Mouse (Mus musculus): ENCODE measurements around the gene Actl11. TPM values are rescaled to one million over a fixed set of nuclear protein-coding genes. Genes with fewer than 3 reads are reported as not detected.

Actl11 gene
- polyA plus RNA-seq, 1 experiment = not detected

- peaks cover 9% of the 10 kb centered on the region for H3K4me1 ChIP-seq (ENCODE audit: control insufficient read depth, insufficient read depth, low read length)
- no peak overlapping the region for H3K27ac ChIP-seq (ENCODE audit: insufficient read depth, low read depth, low read length)
- no peak overlapping the region for H3K4me3 ChIP-seq (ENCODE audit: insufficient read depth, low read length)
- TF ChIP-seq CTCF (IDR thresholded peaks at IDR 0.05; ENCODE audit: low read depth, low read length) (peak; percentile 96), POLR2A (IDR thresholded peaks at IDR 0.05; ENCODE audit: borderline replicate concordance, low read depth, low read length) (no peak)
Measured at GRCm38 (mm10) chr9:107904726-107905125, 23.5 kb upstream of the Actl11 start.

GRCm38 (mm10) chr9:107906252-107906966 lies 21.9 kb upstream of the Actl11 start, which contains the start of gene Mst1r:
TSS of gene Mst1r (plus strand) at chr9:107906873.
- TF ChIP-seq POLR2A (IDR thresholded peaks at IDR 0.05; ENCODE audit: borderline replicate concordance, low read depth, low read length) (no peak), CTCF (IDR thresholded peaks at IDR 0.05; ENCODE audit: low read depth, low read length) (no peak)
- Histone ChIP-seq H3K4me1 (ENCODE audit: control insufficient read depth, insufficient read depth, low read length) (peaks cover 9% of the 10 kb centered on the region), H3K27ac (ENCODE audit: insufficient read depth, low read depth, low read length) (no peak within 1 kb of the TSS), H3K4me3 (ENCODE audit: insufficient read depth, low read length) (no peak within 1 kb of the TSS)

- no peak for TF ChIP-seq POLR2A (IDR thresholded peaks at IDR 0.05; ENCODE audit: borderline replicate concordance, low read depth, low read length)
- no peak for TF ChIP-seq CTCF (IDR thresholded peaks at IDR 0.05; ENCODE audit: low read depth, low read length)
- Histone ChIP-seq H3K4me1 (ENCODE audit: control insufficient read depth, insufficient read depth, low read length) (peaks cover 9% of the 10 kb centered on the region), H3K4me3 (ENCODE audit: insufficient read depth, low read length) (no peak overlapping the region), H3K27ac (ENCODE audit: insufficient read depth, low read depth, low read length) (no peak overlapping the region)
Measured at GRCm38 (mm10) chr9:107906967-107907800, 21.1 kb upstream of the Actl11 start.

DNA sequence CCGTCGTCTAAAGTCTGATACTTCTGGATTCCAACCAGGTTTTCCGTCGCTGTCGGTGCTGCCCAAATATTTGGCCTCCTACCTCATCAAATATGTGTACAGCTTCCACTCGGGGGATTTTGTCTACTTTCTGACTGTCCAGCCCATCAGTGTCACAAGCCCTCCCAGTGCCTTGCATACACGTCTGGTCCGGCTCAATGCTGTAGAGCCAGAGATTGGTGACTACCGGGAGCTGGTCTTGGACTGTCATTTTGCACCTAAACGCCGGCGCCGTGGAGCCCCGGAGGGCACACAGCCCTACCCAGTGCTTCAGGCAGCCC lies 20.5 kb upstream of the Actl11 start:
- H3K27ac ChIP-seq (ENCODE audit: insufficient read depth, low read depth, low read length) = no peak overlapping the region

GRCm38 (mm10) chr9:107908410-107909158 lies 19.7 kb upstream of the Actl11 start:
- peak overlapping the region; percentile 1; the same call in 1 of the 2 replicates for H3K4me3 ChIP-seq (ENCODE audit: insufficient read depth, low read length)
- TF ChIP-seq POLR2A (IDR thresholded peaks at IDR 0.05; ENCODE audit: borderline replicate concordance, low read depth, low read length) (no peak), CTCF (IDR thresholded peaks at IDR 0.05; ENCODE audit: low read depth, low read length) (no peak)

More for the DNA sequence above, 20.5 kb upstream of the Actl11 start:
- no peak for TF ChIP-seq CTCF (IDR thresholded peaks at IDR 0.05; ENCODE audit: low read depth, low read length)
- TF ChIP-seq POLR2A (IDR thresholded peaks at IDR 0.05; ENCODE audit: borderline replicate concordance, low read depth, low read length) = no peak
- peaks cover 9% of the 10 kb centered on the region for H3K4me1 ChIP-seq (ENCODE audit: control insufficient read depth, insufficient read depth, low read length)
- no peak overlapping the region for H3K4me3 ChIP-seq (ENCODE audit: insufficient read depth, low read length)

DNA sequence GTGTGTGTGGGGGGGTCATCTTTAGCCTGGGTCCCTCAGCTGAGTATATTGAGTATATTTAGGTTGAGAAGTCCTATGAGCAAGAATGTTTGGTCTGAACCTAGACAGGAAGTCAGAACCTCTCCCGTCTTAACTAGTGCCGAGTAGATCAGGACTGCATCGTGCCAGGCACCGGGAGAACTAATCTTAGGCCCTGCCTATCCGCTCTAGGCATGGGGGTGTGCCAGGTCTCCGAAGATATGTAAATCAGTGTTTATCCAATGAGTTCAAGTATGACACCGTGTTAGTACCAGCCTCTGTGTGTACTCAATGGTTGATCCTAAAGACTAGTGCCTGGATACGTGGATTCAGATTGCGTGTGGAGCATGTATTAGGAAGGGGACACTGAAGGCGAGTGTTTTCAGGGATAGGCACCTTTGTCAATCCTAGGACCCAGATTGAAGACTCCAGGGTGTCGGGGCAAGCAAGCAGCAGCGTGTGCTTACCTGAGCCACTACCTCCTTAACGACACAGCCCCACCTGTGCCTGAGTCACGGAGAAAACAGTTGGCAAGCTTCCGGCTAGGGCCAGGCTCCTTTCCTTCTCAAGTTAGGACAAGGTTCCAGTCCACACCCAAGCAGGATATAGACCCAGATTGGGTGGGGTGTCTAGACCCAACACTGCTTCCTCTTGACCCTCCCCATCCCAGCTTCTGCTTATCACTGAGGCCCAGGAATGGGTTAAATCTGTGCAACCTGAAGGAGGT lies 18.1 kb upstream of the Actl11 start:
- no peak overlapping the region for H3K4me3 ChIP-seq (ENCODE audit: insufficient read depth, low read length)
- H3K4me1 ChIP-seq (ENCODE audit: control insufficient read depth, insufficient read depth, low read length) = peaks cover 9% of the 10 kb centered on the region
- no peak for TF ChIP-seq CTCF (IDR thresholded peaks at IDR 0.05; ENCODE audit: low read depth, low read length)
- TF ChIP-seq POLR2A (IDR thresholded peaks at IDR 0.05; ENCODE audit: borderline replicate concordance, low read depth, low read length) = no peak
- no peak overlapping the region for H3K27ac ChIP-seq (ENCODE audit: insufficient read depth, low read depth, low read length)

More at GRCm38 (mm10) chr9:107908410-107909158, 19.7 kb upstream of the Actl11 start:
- Histone ChIP-seq H3K4me1 (ENCODE audit: control insufficient read depth, insufficient read depth, low read length) (peaks cover 9% of the 10 kb centered on the region), H3K27ac (ENCODE audit: insufficient read depth, low read depth, low read length) (no peak overlapping the region)

DNA sequence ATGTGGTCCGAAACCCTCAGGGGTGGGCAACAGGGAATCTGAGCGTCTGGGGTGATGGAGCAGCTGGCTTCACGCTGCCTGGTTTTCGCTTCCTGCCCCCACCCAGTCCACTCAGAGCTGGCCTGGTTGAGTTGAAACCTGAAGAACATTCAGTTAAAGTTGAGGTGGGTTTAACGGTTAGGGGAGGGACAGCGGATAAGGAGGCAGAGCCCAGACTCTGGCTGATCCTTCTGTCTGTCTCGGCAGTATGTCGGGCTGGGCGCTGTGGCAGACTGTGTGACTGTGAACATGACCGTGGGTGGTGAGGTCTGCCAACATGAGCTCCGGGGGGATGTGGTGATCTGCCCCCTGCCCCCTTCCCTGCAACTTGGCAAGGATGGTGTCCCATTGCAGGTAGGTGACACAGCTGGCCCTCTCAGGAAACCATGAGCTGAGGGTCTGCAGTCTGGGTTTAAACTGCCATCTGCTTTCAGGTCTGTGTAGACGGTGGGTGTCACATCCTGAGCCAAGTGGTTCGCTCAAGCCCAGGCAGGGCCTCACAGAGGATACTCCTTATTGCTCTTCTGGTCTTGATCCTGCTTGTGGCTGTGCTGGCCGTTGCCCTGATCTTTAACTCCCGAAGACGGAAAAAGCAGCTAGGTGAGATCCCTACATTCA lies 13.4 kb upstream of the Actl11 start:
- Histone ChIP-seq H3K27ac (ENCODE audit: insufficient read depth, low read depth, low read length) (no peak overlapping the region), H3K4me1 (ENCODE audit: control insufficient read depth, insufficient read depth, low read length) (no peaks in the 10 kb centered on the region), H3K4me3 (ENCODE audit: insufficient read depth, low read length) (no peak overlapping the region)
- TF ChIP-seq POLR2A (IDR thresholded peaks at IDR 0.05; ENCODE audit: borderline replicate concordance, low read depth, low read length) (no peak), CTCF (IDR thresholded peaks at IDR 0.05; ENCODE audit: low read depth, low read length) (no peak)

DNA sequence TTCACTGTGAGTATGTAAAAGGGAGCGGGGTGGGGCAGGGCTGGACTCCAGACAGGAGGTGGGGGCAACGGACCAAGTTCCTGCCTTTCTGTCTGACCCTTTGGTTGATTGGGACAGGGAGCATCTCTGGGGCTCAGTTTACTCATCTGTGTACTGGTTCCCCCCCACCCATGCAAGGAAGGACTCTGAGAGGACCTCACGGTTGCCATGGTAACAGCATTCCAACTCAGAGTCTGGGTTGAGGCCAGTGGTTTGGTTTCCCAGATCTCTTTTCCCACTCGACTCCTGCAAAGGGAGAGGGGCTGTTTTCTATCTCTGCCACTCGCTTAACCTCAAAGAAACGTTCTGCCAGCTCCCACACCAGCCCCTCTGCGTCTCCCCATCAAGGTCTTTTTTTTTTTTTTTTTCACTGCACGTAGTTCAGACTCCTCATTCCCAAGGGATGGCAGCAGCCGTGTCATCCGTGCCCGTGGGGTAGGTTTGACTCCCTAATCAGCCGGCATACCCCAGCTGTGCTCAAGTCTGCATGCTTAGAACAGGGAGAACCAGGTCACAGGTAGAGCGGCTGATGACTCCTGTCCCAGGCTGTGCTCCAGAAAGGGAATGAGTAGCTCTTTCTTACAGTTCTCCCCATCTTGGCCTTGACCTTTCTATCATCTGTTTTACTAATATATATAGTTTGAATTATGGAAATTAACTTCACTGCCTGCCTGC lies 10.2 kb upstream of the Actl11 start:
- Histone ChIP-seq H3K4me1 (ENCODE audit: control insufficient read depth, insufficient read depth, low read length) (peaks cover 17% of the 10 kb centered on the region), H3K4me3 (ENCODE audit: insufficient read depth, low read length) (no peak overlapping the region), H3K27ac (ENCODE audit: insufficient read depth, low read depth, low read length) (no peak overlapping the region)
- TF ChIP-seq CTCF (IDR thresholded peaks at IDR 0.05; ENCODE audit: low read depth, low read length) (no peak), POLR2A (IDR thresholded peaks at IDR 0.05; ENCODE audit: borderline replicate concordance, low read depth, low read length) (no peak)
